Mouse (Mus musculus) testis, adult 2 months (tissue): ENCODE results near the gene Pax5.

Source experiments
- CTCF ChIP-seq: fragments of 200-500 bp; IDR thresholded peaks from 2 replicates; pipeline ENCODE4 v1.5.1; 2012; ENCODE audit warnings: low read depth, mild to moderate bottlenecking, inconsistent platforms, low read length, moderate library complexity; ENCODE audit not compliant: control insufficient read depth, insufficient read depth, insufficient replicate concordance
- POLR2A ChIP-seq: fragments of 200-500 bp; IDR thresholded peaks from 2 replicates; pipeline ENCODE4 v1.6.1; 2012; ENCODE audit warnings: low read depth, mild to moderate bottlenecking, inconsistent platforms, low read length, moderate library complexity; ENCODE audit not compliant: control insufficient read depth

DNA sequence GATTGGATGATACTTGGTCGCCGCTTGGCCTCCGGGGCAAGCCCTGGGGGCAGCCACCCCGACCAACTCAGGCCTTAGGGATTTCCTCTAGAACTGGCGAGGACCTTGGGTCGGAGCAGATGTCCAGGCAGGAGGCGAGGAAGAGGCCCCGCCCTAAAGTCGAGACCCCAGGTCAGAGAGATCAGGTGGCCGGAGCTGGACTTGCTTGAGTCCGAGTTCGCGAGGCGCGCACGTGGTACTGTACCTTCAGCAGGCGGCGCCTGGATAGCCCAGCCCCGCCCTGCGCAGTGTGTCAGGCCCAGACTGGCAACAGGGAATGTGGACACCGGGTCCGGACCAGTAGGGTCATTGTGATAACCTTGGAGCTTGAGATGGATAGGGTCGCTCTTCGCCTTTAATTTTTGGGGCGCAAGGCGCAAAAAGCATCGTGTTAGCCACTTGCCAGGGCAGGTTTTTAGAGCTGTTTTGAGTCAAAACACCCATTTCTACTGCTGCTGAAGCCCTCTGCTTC, 3.9 kb upstream of the Pax5 start:
- TF ChIP-seq CTCF (no peak), POLR2A (no peak)
